ENCODE assay signal across 8 mouse cellular contexts in the genomic region with DNA sequence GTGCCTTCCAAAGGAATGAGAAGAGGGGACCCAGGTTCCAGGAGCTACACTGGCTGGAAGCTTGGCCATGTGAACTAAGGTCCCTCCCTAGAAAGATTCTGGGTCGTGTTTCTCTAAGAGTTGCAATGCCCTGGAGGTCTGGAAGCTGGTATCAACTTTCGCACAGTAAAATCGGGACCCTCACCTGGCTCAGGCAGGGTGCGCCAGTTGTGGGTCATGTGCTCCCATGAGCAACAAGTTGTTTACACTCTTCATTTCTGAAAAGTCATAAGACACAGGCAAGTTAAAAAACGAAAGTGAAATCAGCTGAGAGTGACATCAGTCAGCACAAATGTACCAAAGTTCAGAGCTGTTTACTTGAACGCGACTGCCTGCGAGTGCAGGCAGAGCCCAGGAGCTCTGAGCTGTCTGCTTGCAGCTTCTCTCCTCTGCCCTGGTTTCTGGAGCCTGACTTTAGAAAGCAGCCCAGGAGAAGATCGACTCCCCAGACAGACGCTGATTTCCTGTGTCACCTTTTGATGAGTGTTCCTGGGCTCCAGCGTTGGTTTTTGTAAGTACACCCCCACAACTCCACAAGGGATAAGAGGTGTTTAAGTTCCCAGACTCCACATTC. TPM values are rescaled to one million over a fixed set of nuclear protein-coding genes. Genes with fewer than 3 reads are reported as not detected.
DNase-seq lines count a peak whose midpoint lies in the region; ATAC-seq and TF ChIP-seq lines count a peak whose summit lies in the region.

A gene (plus strand): TSS at position 356 of the 613 bp plus-strand sequence.

- H3K27ac ChIP-seq in hindbrain, embryonic 12.5 days, result no peak within 1 kb of the TSS
- H3K27ac ChIP-seq in hindbrain, embryonic 13.5 days, result no peak within 1 kb of the TSS
- peak within 1 kb of the TSS; percentile 99 for H3K27ac ChIP-seq in brown adipose tissue, adult 24 weeks (replicated peaks; ENCODE audit: low read depth, low read length)
- H3K27ac ChIP-seq in heart, embryonic 15.5 days, result peak within 1 kb of the TSS; percentile 23; the same call in 1 of the 2 replicates
- H3K27ac ChIP-seq in limb, embryonic 14.5 days (replicated peaks; ENCODE audit: low read depth, low read length), result no peak within 1 kb of the TSS
- H3K27ac ChIP-seq in neural tube, embryonic 15.5 days (replicated peaks), result no peak within 1 kb of the TSS

- no peaks in the 10 kb centered on the region for H3K9me3 ChIP-seq in hindbrain, embryonic 12.5 days (replicated peaks)
- H3K9me3 ChIP-seq in hindbrain, embryonic 13.5 days, result no peaks in the 10 kb centered on the region
- no peaks in the 10 kb centered on the region for H3K9me3 ChIP-seq in heart, embryonic 15.5 days (replicated peaks)
- H3K9me3 ChIP-seq in limb, embryonic 14.5 days (ENCODE audit: control insufficient read depth, low read length), result no peaks in the 10 kb centered on the region
- no peaks in the 10 kb centered on the region for H3K9me3 ChIP-seq in neural tube, embryonic 15.5 days (replicated peaks)

- intact Hi-C loops in left cerebral cortex, postnatal 10 days (cut with DNase I), result no loop called here

- no peak within 1 kb of the TSS for H3K9ac ChIP-seq in hindbrain, embryonic 12.5 days
- no peak within 1 kb of the TSS for H3K9ac ChIP-seq in hindbrain, embryonic 13.5 days
- no peak within 1 kb of the TSS for H3K9ac ChIP-seq in heart, embryonic 15.5 days
- peak within 1 kb of the TSS; percentile 44 for H3K9ac ChIP-seq in limb, embryonic 14.5 days (ENCODE audit: low read depth, low read length, severe bottlenecking)
- H3K9ac ChIP-seq in neural tube, embryonic 15.5 days (replicated peaks), result no peak within 1 kb of the TSS

- no peak for ATAC-seq in hindbrain, embryonic 12.5 days (ENCODE audit: low FRiP score)
- ATAC-seq in hindbrain, embryonic 13.5 days (ENCODE audit: low FRiP score), result no peak
- no peak for ATAC-seq in heart, embryonic 15.5 days (replicated peaks; ENCODE audit: insufficient number of reproducible peaks, insufficient read depth, low FRiP score, low read depth)
- ATAC-seq in limb, embryonic 14.5 days (ENCODE audit: low FRiP score, low read depth), result no peak
- ATAC-seq in neural tube, embryonic 15.5 days (ENCODE audit: low FRiP score), result no peak

- H3K27me3 ChIP-seq in hindbrain, embryonic 12.5 days, result no peaks in the 10 kb centered on the region
- H3K27me3 ChIP-seq in hindbrain, embryonic 13.5 days, result no peaks in the 10 kb centered on the region
- no peaks in the 10 kb centered on the region for H3K27me3 ChIP-seq in heart, embryonic 15.5 days
- H3K27me3 ChIP-seq in limb, embryonic 14.5 days (ENCODE audit: control insufficient read depth, insufficient read depth, low read length), result no peaks in the 10 kb centered on the region
- no peaks in the 10 kb centered on the region for H3K27me3 ChIP-seq in neural tube, embryonic 15.5 days (replicated peaks)

- H3K4me3 ChIP-seq in hindbrain, embryonic 12.5 days, result no peak within 1 kb of the TSS
- H3K4me3 ChIP-seq in hindbrain, embryonic 13.5 days, result no peak within 1 kb of the TSS
- peak within 1 kb of the TSS; percentile 84 for H3K4me3 ChIP-seq in brown adipose tissue, adult 24 weeks (ENCODE audit: insufficient read depth, low read depth, low read length)
- H3K4me3 ChIP-seq in heart, embryonic 15.5 days, result peak within 1 kb of the TSS; percentile 23
- peak within 1 kb of the TSS; percentile 7 for H3K4me3 ChIP-seq in limb, embryonic 14.5 days (replicated peaks; ENCODE audit: low read length)
- H3K4me3 ChIP-seq in neural tube, embryonic 15.5 days (replicated peaks), result no peak within 1 kb of the TSS

- 50% methylated on average over 11 of the region's 11 CpGs for WGBS in hindbrain, embryonic 12.5 days
- WGBS in hindbrain, embryonic 13.5 days, result 61% methylated on average over 11 of the region's 11 CpGs
- WGBS in heart, embryonic 15.5 days, result 22% methylated on average over 11 of the region's 11 CpGs
- WGBS in limb, embryonic 14.5 days, result 22% methylated on average over 11 of the region's 11 CpGs
- 67% methylated on average over 11 of the region's 11 CpGs for WGBS in neural tube, embryonic 15.5 days

- 0 out of 2 replicates have a peak within 1 kb of the TSS, but pooled peaks have one; percentile 13 for H3K4me2 ChIP-seq in hindbrain, embryonic 12.5 days (replicated peaks)
- no peak within 1 kb of the TSS for H3K4me2 ChIP-seq in hindbrain, embryonic 13.5 days
- peak within 1 kb of the TSS; percentile 53 for H3K4me2 ChIP-seq in heart, embryonic 15.5 days
- peak within 1 kb of the TSS; percentile 39 for H3K4me2 ChIP-seq in limb, embryonic 14.5 days (replicated peaks; ENCODE audit: low read depth, low read length, severe bottlenecking)
- peak within 1 kb of the TSS; percentile 19 for H3K4me2 ChIP-seq in neural tube, embryonic 15.5 days

- TF ChIP-seq POLR2A in limb, embryonic 14.5 days (IDR thresholded peaks at IDR 0.05; ENCODE audit: borderline replicate concordance, extremely low read depth, insufficient read depth, insufficient read length), result no peak

- H3K4me1 ChIP-seq in hindbrain, embryonic 12.5 days, result peaks cover 3% of the 10 kb centered on the region; the same call in 1 of the 2 replicates
- H3K4me1 ChIP-seq in hindbrain, embryonic 13.5 days (replicated peaks), result 0 out of 2 replicates have a peak, but pooled peaks cover 6% of the 10 kb centered on the region
- peaks cover 8% of the 10 kb centered on the region for H3K4me1 ChIP-seq in brown adipose tissue, adult 24 weeks (ENCODE audit: control insufficient read depth, insufficient read depth, insufficient read length, low read length)
- H3K4me1 ChIP-seq in heart, embryonic 15.5 days (replicated peaks), result peaks cover 32% of the 10 kb centered on the region
- H3K4me1 ChIP-seq in limb, embryonic 14.5 days (ENCODE audit: control insufficient read depth, insufficient read depth, low read length), result peaks cover 12% of the 10 kb centered on the region
- H3K4me1 ChIP-seq in neural tube, embryonic 15.5 days, result no peaks in the 10 kb centered on the region

- no peaks in the 10 kb centered on the region for H3K36me3 ChIP-seq in hindbrain, embryonic 12.5 days
- H3K36me3 ChIP-seq in hindbrain, embryonic 13.5 days, result no peaks in the 10 kb centered on the region
- H3K36me3 ChIP-seq in heart, embryonic 15.5 days, result no peaks in the 10 kb centered on the region
- no peaks in the 10 kb centered on the region for H3K36me3 ChIP-seq in limb, embryonic 14.5 days (ENCODE audit: control insufficient read depth, insufficient read depth, low read length)
- H3K36me3 ChIP-seq in neural tube, embryonic 15.5 days, result no peaks in the 10 kb centered on the region

- no peak for DNase-seq in limb, embryonic 14.5 days (ENCODE audit: low spot score)
- no peak for DNase-seq in left cerebral cortex, adult 9 months (ENCODE audit: low spot score in 2 of 2)
- no peak for DNase-seq in left cerebral cortex, postnatal 10 days (ENCODE audit: extremely low spot score in 1 of 2, low spot score in 2 of 2)

RNA-seq across cellular contexts. Expression of the gene that starts here (rescaled TPM):
- polyA plus RNA-seq in hindbrain, embryonic 12.5 days (2016; fragmentation: Nextera tagmentation; extraction: Ambion mirVana), result 1.5 and 1.8 TPM in 2 replicates
- 1.3 and 1.6 TPM in 2 replicates for polyA plus RNA-seq in hindbrain, embryonic 13.5 days (2015; fragmentation: Nextera tagmentation; extraction: Ambion mirVana)
- 21.6 and 38.6 TPM in 2 replicates for polyA plus RNA-seq in brown adipose tissue, adult 24 weeks (2012; ENCODE audit: insufficient read depth, insufficient read length, missing spikeins)
- 1.4 and 2.2 TPM in 2 replicates for polyA plus RNA-seq in heart, embryonic 15.5 days (2015; fragmentation: Nextera tagmentation; extraction: Ambion mirVana)
- polyA plus RNA-seq in limb, embryonic 14.5 days (2012; rRNA removed), result 1.2 and 1.8 TPM in 2 replicates
- polyA plus RNA-seq in limb, embryonic 14.5 days (2014; fragmentation: Nextera tagmentation; extraction: Ambion mirVana), result 1.2 and 2.5 TPM in 2 replicates
- polyA plus RNA-seq in neural tube, embryonic 15.5 days (2015; fragmentation: Nextera tagmentation; extraction: Ambion mirVana), result 1.1 and 2.6 TPM in 2 replicates
- total RNA-seq in left cerebral cortex, postnatal 10 days (2021), result 1 to 10 TPM; 1.2 to 2.1 TPM

Comparison
In these comparisons a context has a peak if more than half of its experiments do, and no peak if none do; other contexts are left out.
1. H3K27ac ChIP-seq: peak in brown adipose tissue, adult 24 weeks (single experiment) and heart, embryonic 15.5 days (single experiment); none in hindbrain, embryonic 12.5 days (single experiment), hindbrain, embryonic 13.5 days (single experiment), limb, embryonic 14.5 days (single experiment) and neural tube, embryonic 15.5 days (single experiment).
2. H3K4me3 ChIP-seq: peak in brown adipose tissue, adult 24 weeks (single experiment), heart, embryonic 15.5 days (single experiment) and limb, embryonic 14.5 days (single experiment); none in hindbrain, embryonic 12.5 days (single experiment), hindbrain, embryonic 13.5 days (single experiment) and neural tube, embryonic 15.5 days (single experiment).